Mouse (Mus musculus) adrenal gland, postnatal 4 days (tissue): ENCODE measurements around the gene Gm15097. TPM values are rescaled to one million over a fixed set of nuclear protein-coding genes. Genes with fewer than 3 reads are reported as not detected.
A peak's percentile ranks its signal among the peaks of the same experiment; 100 is the strongest.
"Not testable (repeated sequence)": the region's sequence is repeated elsewhere in the genome, so short reads cannot be mapped to it uniquely, and the experiment has no call there.

Experiments used
- DNase-seq, 2 experiments: peaks; one replicate each; pipeline ENCODE4 v3.0.0; 2021 to 2022; ENCODE audit warnings: low spot score in 2 of 2, mixed read lengths in 2 of 2
- long read RNA-seq, 2 experiments: library from polyadenylated mRNA; stranded (forward); transcript quantifications; one replicate each; pipeline ENCODE4 v2.0.0; 2021
- total RNA-seq, 2 experiments: library from RNA; stranded (reverse); gene quantifications; 2 replicates each; pipeline ENCODE4 v1.2.3; 2021

Gm15097 gene
- not detected for total RNA-seq
- long read RNA-seq, experiment 1: 0 reads
- long read RNA-seq, experiment 2: 0 reads

GRCm38 (mm10) chrX:149784173-149784572 lies at the start of gene Gm15097:
Gene Gm15097 (plus strand): TSS chrX:149784473.
- DNase-seq: not testable (repeated sequence)

DNA sequence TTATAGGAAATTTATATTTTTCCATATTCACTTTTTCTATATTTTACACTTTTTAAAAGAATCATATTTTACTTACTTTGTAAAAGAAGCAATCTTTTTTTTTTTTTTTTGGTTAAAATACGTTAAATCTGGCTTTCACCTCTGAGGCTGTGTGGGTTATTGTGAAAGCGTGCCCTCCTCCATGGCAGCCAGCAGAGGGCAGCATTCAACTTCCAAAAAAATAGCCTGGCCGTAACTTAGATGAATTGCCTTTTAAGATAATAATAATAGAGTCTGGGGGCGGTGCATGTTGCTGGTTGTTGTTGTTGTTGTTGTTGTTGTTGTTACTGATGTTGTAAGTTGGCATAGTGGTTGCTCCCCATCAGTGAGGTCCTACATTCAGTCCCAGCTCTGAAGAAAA lies 21.4 kb upstream of the Gm15097 start:
- DNase-seq: not testable (repeated sequence)

DNA sequence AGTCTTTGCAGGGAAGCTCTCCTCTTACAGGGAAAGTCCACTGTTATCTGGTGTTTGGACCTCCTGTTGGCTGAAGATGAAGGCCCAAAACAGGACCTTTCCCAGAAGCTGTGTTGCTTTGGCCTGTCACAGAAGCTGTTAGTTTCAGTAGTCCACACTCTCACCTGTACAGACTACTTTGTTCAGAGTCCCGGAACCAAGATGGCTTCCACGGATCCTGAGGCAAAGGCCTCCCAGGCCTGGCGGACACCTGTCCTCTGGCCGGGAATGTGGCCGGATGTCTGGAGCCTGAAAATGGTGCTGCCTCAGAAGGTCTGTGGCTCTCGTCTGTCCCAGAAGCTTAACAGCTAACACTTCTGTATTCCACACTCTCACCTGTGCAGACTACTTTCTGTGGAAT lies 26.9 kb downstream of the Gm15097 start:
- DNase-seq: peak in 1 of 2 experiments; percentile 1

Other genes with a start within 250 kb of the Gm15097 start
- gene Gm10439, start 189.9 kb upstream of the Gm15097 start, total RNA-seq: not detected
- gene Gm15091, start 157.2 kb downstream of the Gm15097 start, total RNA-seq: not detected